Mouse (Mus musculus): ENCODE measurements around the gene Mogat2. TPM values are rescaled to one million over a fixed set of nuclear protein-coding genes. Genes with fewer than 3 reads are reported as not detected.

The Mogat2 gene
- total and polyA plus RNA-seq, 3 experiments: 0.02 TPM; not detected in 2

- Histone ChIP-seq H3K4me1 (ENCODE audit: insufficient read depth, low read depth, low read length) (no peaks in the 10 kb centered on the region), H3K27me3 (ENCODE audit: insufficient read depth, low read length) (peaks cover 3% of the 10 kb centered on the region; the same call in 1 of the 2 replicates), H3K9me3 (replicated peaks) (no peaks in the 10 kb centered on the region), H3K36me3 (replicated peaks) (no peaks in the 10 kb centered on the region), H3K4me3 (ENCODE audit: low read depth, low read length) (no peak overlapping the region)
- DNase-seq (ENCODE audit: low spot score): no peak
- no peak for ATAC-seq (ENCODE audit: extremely low read depth, insufficient number of reproducible peaks, low FRiP score, poor library complexity, severe bottlenecking)
- TF ChIP-seq GATA1 (IDR thresholded peaks at IDR 0.05; ENCODE audit: borderline replicate concordance, low read length) (no peak), GATA2 (IDR thresholded peaks at IDR 0.05; ENCODE audit: borderline replicate concordance, low read depth, low read length) (no peak), POLR2AphosphoS5 (IDR thresholded peaks at IDR 0.05; ENCODE audit: insufficient replicate concordance, low read depth, low read length) (no peak), CTCF (IDR thresholded peaks at IDR 0.05; ENCODE audit: low read depth, low read length) (no peak), TAL1 (conservative IDR thresholded peaks at IDR 0.05; ENCODE audit: low read depth, low read length) (no peak)
Observed at GRCm38 (mm10) chr7:99198811-99199210, 39.6 kb downstream of the Mogat2 start.

GRCm38 (mm10) chr7:99194511-99194910, 43.9 kb downstream of the Mogat2 start:
- DNase-seq (ENCODE audit: low spot score) (no peak), ATAC-seq (ENCODE audit: extremely low read depth, insufficient number of reproducible peaks, low FRiP score, poor library complexity, severe bottlenecking) (no peak)
- H3K27me3 ChIP-seq (ENCODE audit: insufficient read depth, low read length): no peaks in the 10 kb centered on the region; the same call in 1 of the 2 replicates
- H3K9me3 ChIP-seq (replicated peaks): no peaks in the 10 kb centered on the region
- H3K36me3 ChIP-seq (replicated peaks): no peaks in the 10 kb centered on the region
- no peaks in the 10 kb centered on the region for H3K4me1 ChIP-seq (ENCODE audit: insufficient read depth, low read depth, low read length)
- H3K4me3 ChIP-seq (ENCODE audit: low read depth, low read length): no peak overlapping the region
- no peak for TF ChIP-seq POLR2AphosphoS5 (IDR thresholded peaks at IDR 0.05; ENCODE audit: insufficient replicate concordance, low read depth, low read length)
- TF ChIP-seq GATA2 (IDR thresholded peaks at IDR 0.05; ENCODE audit: borderline replicate concordance, low read depth, low read length): no peak
- no peak for TF ChIP-seq CTCF (IDR thresholded peaks at IDR 0.05; ENCODE audit: low read depth, low read length)
- no peak for TF ChIP-seq TAL1 (conservative IDR thresholded peaks at IDR 0.05; ENCODE audit: low read depth, low read length)
- TF ChIP-seq GATA1 (IDR thresholded peaks at IDR 0.05; ENCODE audit: borderline replicate concordance, low read length): no peak

GRCm38 (mm10) chr7:99193926-99194325, 44.5 kb downstream of the Mogat2 start:
- H3K4me1 ChIP-seq (ENCODE audit: insufficient read depth, low read depth, low read length): no peaks in the 10 kb centered on the region
- ATAC-seq (ENCODE audit: extremely low read depth, insufficient number of reproducible peaks, low FRiP score, poor library complexity, severe bottlenecking): no peak

GRCm38 (mm10) chr7:99191411-99191810, 47.0 kb downstream of the Mogat2 start:
- Histone ChIP-seq H3K9me3 (replicated peaks) (no peaks in the 10 kb centered on the region), H3K4me1 (ENCODE audit: insufficient read depth, low read depth, low read length) (no peaks in the 10 kb centered on the region), H3K36me3 (replicated peaks) (no peaks in the 10 kb centered on the region), H3K27me3 (ENCODE audit: insufficient read depth, low read length) (peaks cover 9% of the 10 kb centered on the region), H3K4me3 (ENCODE audit: low read depth, low read length) (no peak overlapping the region)
- DNase-seq (ENCODE audit: low spot score) (no peak), ATAC-seq (ENCODE audit: extremely low read depth, insufficient number of reproducible peaks, low FRiP score, poor library complexity, severe bottlenecking) (no peak)
- TF ChIP-seq CTCF (IDR thresholded peaks at IDR 0.05; ENCODE audit: low read depth, low read length): no peak
- no peak for TF ChIP-seq POLR2AphosphoS5 (IDR thresholded peaks at IDR 0.05; ENCODE audit: insufficient replicate concordance, low read depth, low read length)
- TF ChIP-seq GATA1 (IDR thresholded peaks at IDR 0.05; ENCODE audit: borderline replicate concordance, low read length): no peak
- TF ChIP-seq TAL1 (conservative IDR thresholded peaks at IDR 0.05; ENCODE audit: low read depth, low read length): no peak
- no peak for TF ChIP-seq GATA2 (IDR thresholded peaks at IDR 0.05; ENCODE audit: borderline replicate concordance, low read depth, low read length)

More at GRCm38 (mm10) chr7:99193926-99194325, 44.5 kb downstream of the Mogat2 start:
- no peaks in the 10 kb centered on the region; the same call in 1 of the 2 replicates for H3K27me3 ChIP-seq (ENCODE audit: insufficient read depth, low read length)
- TF ChIP-seq POLR2AphosphoS5 (IDR thresholded peaks at IDR 0.05; ENCODE audit: insufficient replicate concordance, low read depth, low read length) (no peak), CTCF (IDR thresholded peaks at IDR 0.05; ENCODE audit: low read depth, low read length) (no peak), GATA2 (IDR thresholded peaks at IDR 0.05; ENCODE audit: borderline replicate concordance, low read depth, low read length) (no peak), TAL1 (conservative IDR thresholded peaks at IDR 0.05; ENCODE audit: low read depth, low read length) (no peak), GATA1 (IDR thresholded peaks at IDR 0.05; ENCODE audit: borderline replicate concordance, low read length) (no peak)
- H3K4me3 ChIP-seq (ENCODE audit: low read depth, low read length): no peak overlapping the region
- no peak for DNase-seq (ENCODE audit: low spot score)
- H3K9me3 ChIP-seq (replicated peaks): no peaks in the 10 kb centered on the region
- no peaks in the 10 kb centered on the region for H3K36me3 ChIP-seq (replicated peaks)

DNA sequence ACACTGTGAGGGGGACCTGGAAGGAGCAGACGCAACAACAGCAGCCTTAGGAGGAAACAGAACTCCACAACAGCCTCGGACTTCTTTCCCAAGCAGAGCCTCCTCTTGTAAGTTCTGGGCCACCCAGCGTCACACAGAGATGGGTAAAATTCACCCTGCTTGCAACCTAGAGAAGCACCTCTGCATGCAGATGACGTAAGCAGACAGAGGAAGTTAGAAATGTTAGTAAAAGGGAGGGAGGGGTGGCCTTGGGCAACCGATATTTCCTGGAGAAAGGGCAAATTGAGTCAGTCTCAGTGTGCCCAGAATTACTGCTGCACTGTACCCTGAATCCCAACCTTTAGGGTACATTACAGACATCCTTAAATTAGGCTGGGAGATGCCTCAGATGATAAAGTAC, 48.5 kb downstream of the Mogat2 start:
- H3K4me1 ChIP-seq (ENCODE audit: insufficient read depth, low read depth, low read length): no peaks in the 10 kb centered on the region
- peaks cover 13% of the 10 kb centered on the region for H3K27me3 ChIP-seq (ENCODE audit: insufficient read depth, low read length)
- DNase-seq (ENCODE audit: low spot score) (no peak), ATAC-seq (ENCODE audit: extremely low read depth, insufficient number of reproducible peaks, low FRiP score, poor library complexity, severe bottlenecking) (no peak)
- H3K9me3 ChIP-seq (replicated peaks): no peaks in the 10 kb centered on the region
- TF ChIP-seq POLR2AphosphoS5 (IDR thresholded peaks at IDR 0.05; ENCODE audit: insufficient replicate concordance, low read depth, low read length) (no peak), TAL1 (conservative IDR thresholded peaks at IDR 0.05; ENCODE audit: low read depth, low read length) (no peak), GATA2 (IDR thresholded peaks at IDR 0.05; ENCODE audit: borderline replicate concordance, low read depth, low read length) (no peak), GATA1 (IDR thresholded peaks at IDR 0.05; ENCODE audit: borderline replicate concordance, low read length) (no peak), CTCF (IDR thresholded peaks at IDR 0.05; ENCODE audit: low read depth, low read length) (no peak)
- H3K4me3 ChIP-seq (ENCODE audit: low read depth, low read length): no peak overlapping the region
- no peaks in the 10 kb centered on the region for H3K36me3 ChIP-seq (replicated peaks)

DNA sequence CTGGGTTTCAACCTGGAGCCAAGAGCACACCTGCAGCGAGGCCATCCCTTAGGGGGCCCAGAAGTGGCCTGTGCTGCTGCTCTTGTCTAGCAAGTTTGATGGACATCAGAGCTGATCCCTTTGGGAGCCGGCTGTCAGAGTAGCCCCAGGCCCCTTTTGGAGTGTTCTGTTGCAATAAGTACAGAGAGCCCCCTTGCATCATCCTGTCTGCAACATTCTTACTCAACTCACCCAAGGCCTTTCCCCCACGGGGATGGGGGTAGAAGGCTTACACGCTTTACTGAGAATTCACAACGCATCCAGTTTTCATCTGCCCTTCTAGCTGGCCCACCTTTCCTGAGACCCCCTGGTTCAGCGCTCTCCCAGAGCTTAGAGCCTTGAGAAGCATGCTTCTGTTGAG, 49.8 kb downstream of the Mogat2 start:
- no peak for ATAC-seq (ENCODE audit: extremely low read depth, insufficient number of reproducible peaks, low FRiP score, poor library complexity, severe bottlenecking)
- Histone ChIP-seq H3K27me3 (ENCODE audit: insufficient read depth, low read length) (peaks cover 15% of the 10 kb centered on the region), H3K4me1 (ENCODE audit: insufficient read depth, low read depth, low read length) (no peaks in the 10 kb centered on the region), H3K9me3 (replicated peaks) (no peaks in the 10 kb centered on the region), H3K36me3 (replicated peaks) (no peaks in the 10 kb centered on the region), H3K4me3 (ENCODE audit: low read depth, low read length) (no peak overlapping the region)
- no peak for DNase-seq (ENCODE audit: low spot score)
- TF ChIP-seq POLR2AphosphoS5 (IDR thresholded peaks at IDR 0.05; ENCODE audit: insufficient replicate concordance, low read depth, low read length) (no peak), GATA1 (IDR thresholded peaks at IDR 0.05; ENCODE audit: borderline replicate concordance, low read length) (no peak), TAL1 (conservative IDR thresholded peaks at IDR 0.05; ENCODE audit: low read depth, low read length) (no peak), CTCF (IDR thresholded peaks at IDR 0.05; ENCODE audit: low read depth, low read length) (no peak), GATA2 (IDR thresholded peaks at IDR 0.05; ENCODE audit: borderline replicate concordance, low read depth, low read length) (no peak)

All from G1E (cell line).